ENCODE assay signal across 13 mouse cellular contexts in the genomic region with DNA sequence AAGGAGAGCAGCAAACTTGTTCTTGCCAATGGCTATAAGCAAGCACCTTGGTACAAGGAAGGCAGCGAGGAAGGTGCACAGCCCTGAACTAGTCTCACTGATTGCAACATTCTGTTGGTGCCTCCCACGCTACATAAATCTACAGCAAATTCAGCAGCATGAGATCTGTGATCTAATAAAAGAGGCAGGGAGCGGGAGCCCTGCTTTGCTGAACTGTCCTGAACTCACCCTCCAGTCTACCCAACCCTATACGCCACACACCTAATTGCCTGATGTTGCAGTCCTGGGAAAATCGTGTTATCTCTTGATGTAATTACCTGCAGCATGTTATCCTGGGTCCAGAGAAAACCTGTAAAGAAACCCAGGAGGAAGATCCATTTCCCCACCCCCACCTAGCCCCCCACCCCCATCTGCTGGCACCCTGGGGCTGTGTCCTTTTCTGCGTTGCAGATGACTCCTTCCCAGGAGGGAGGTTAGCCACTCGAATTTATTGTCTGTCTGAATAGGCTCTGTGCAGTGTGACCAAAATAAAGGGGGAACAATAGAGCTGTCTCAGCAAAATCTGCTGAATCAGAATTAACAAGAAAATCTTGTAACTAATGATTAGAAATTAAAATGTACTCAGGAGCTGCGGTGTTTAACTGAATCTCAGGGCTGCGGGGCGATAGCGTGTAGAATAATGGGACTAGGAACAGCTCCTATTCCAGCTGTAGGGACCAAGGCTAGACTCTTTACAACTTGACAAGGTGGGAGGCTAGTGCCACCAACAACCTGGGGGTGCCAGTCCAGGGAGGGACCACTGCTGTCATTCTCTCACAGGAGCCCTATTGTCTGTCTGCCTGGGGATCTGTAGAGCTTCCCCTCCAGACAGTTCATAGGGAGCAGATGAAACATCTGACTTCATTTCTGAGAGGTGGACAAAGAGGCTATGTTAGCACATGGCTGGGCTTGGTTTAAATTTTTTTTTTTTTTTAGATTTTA.
DNase-seq lines count a peak whose midpoint lies in the region; ATAC-seq and TF ChIP-seq lines count a peak whose summit lies in the region.
"Had no signal": no experiment of that assay in that cellular context is flagged by ENCODE, and none has a peak within 500 bp of the region (broad histone marks: within the 10 kb centered on the region; RNA-seq: fewer than 3 reads in every experiment).

No protein-coding gene starts in this region.

- no peak overlapping the region for H3K27ac ChIP-seq in forebrain, embryonic 11.5 days (ENCODE audit: low read depth, low read length)
- H3K27ac ChIP-seq in forebrain, embryonic 10.5 days = no peak overlapping the region
- peak overlapping the region; percentile 81 for H3K27ac ChIP-seq in hindbrain, embryonic 13.5 days
- no peak overlapping the region for H3K27ac ChIP-seq in midbrain, postnatal 0 days (ENCODE audit: low read depth, low read length)
- H3K27ac ChIP-seq: kidney, embryonic 15.5 days; limb, embryonic 12.5 days had no signal

- no peak overlapping the region for H3K4me3 ChIP-seq in forebrain, embryonic 11.5 days (ENCODE audit: low read depth, low read length)
- H3K4me3 ChIP-seq in forebrain, embryonic 10.5 days = no peak overlapping the region
- H3K4me3 ChIP-seq in hindbrain, embryonic 13.5 days = no peak overlapping the region
- no peak overlapping the region for H3K4me3 ChIP-seq in midbrain, postnatal 0 days (ENCODE audit: low read depth, low read length)
- H3K4me3 ChIP-seq: kidney, embryonic 15.5 days; limb, embryonic 12.5 days had no signal

- peaks cover 3% of the 10 kb centered on the region; the same call in 1 of the 2 replicates for H3K4me1 ChIP-seq in forebrain, embryonic 11.5 days (replicated peaks; ENCODE audit: control insufficient read depth, insufficient read depth, low read length)
- peaks cover 12% of the 10 kb centered on the region for H3K4me1 ChIP-seq in forebrain, embryonic 10.5 days
- H3K4me1 ChIP-seq in hindbrain, embryonic 13.5 days (replicated peaks) = peaks cover 32% of the 10 kb centered on the region
- 0 out of 2 replicates have a peak, but pooled peaks cover 2% of the 10 kb centered on the region for H3K4me1 ChIP-seq in midbrain, postnatal 0 days (ENCODE audit: insufficient read depth, low read length)
- H3K4me1 ChIP-seq: kidney, embryonic 15.5 days; limb, embryonic 12.5 days had no signal

- DNase-seq in forebrain, embryonic 11.5 days (ENCODE audit: low spot score) = no peak
- no peak for DNase-seq in forebrain, embryonic 10.5 days (ENCODE audit: extremely low spot score, low spot score)
- DNase-seq in brain, adult 2 months (ENCODE audit: low read depth, low spot score) = peak; percentile 57
- DNase-seq in midbrain, postnatal 0 days (ENCODE audit: low spot score) = no peak
- no peak for DNase-seq in cerebellum, postnatal 36 days
- DNase-seq in gastrocnemius, postnatal 14 days = no peak
- no peak for DNase-seq in kidney, postnatal 14 days
- DNase-seq: gastrocnemius, postnatal 36 days; heart, postnatal 10 days; lung, embryonic 14.5 days had no signal

- H3K9me3 ChIP-seq in forebrain, embryonic 11.5 days (ENCODE audit: control insufficient read depth, low read length) = no peaks in the 10 kb centered on the region
- H3K9me3 ChIP-seq in forebrain, embryonic 10.5 days = no peaks in the 10 kb centered on the region
- no peaks in the 10 kb centered on the region for H3K9me3 ChIP-seq in hindbrain, embryonic 13.5 days
- no peaks in the 10 kb centered on the region for H3K9me3 ChIP-seq in midbrain, postnatal 0 days (ENCODE audit: low read length)
- H3K9me3 ChIP-seq: kidney, embryonic 15.5 days; limb, embryonic 12.5 days had no signal

- H3K27me3 ChIP-seq in forebrain, embryonic 11.5 days (ENCODE audit: control insufficient read depth, insufficient read depth, low read length) = no peaks in the 10 kb centered on the region
- no peaks in the 10 kb centered on the region for H3K27me3 ChIP-seq in forebrain, embryonic 10.5 days (ENCODE audit: poor library complexity, severe bottlenecking)
- H3K27me3 ChIP-seq in hindbrain, embryonic 13.5 days = no peaks in the 10 kb centered on the region
- H3K27me3 ChIP-seq in midbrain, postnatal 0 days (ENCODE audit: insufficient read depth, low read length) = no peaks in the 10 kb centered on the region
- H3K27me3 ChIP-seq: kidney, embryonic 15.5 days; limb, embryonic 12.5 days had no signal

- ATAC-seq in forebrain, embryonic 11.5 days (replicated peaks; ENCODE audit: low FRiP score) = 0 out of 2 replicates have a peak, but pooled peaks have one; percentile 27
- ATAC-seq in hindbrain, embryonic 13.5 days (ENCODE audit: low FRiP score) = peak; percentile 67
- ATAC-seq in midbrain, postnatal 0 days (ENCODE audit: low FRiP score) = no peak

- 39% methylated on average over 11 of the region's 11 CpGs for WGBS in forebrain, embryonic 11.5 days
- WGBS in forebrain, embryonic 10.5 days = 50% methylated on average over 11 of the region's 11 CpGs
- WGBS in hindbrain, embryonic 13.5 days = 27% methylated on average over 11 of the region's 11 CpGs
- 23% methylated on average over 11 of the region's 11 CpGs for WGBS in midbrain, postnatal 0 days

- intact Hi-C loops in gastrocnemius, postnatal 14 days (cut with DNase I; ENCODE audit: low total_unique reads) = no loop called here

- no peaks in the 10 kb centered on the region for H3K36me3 ChIP-seq in forebrain, embryonic 11.5 days (ENCODE audit: control insufficient read depth, insufficient read depth, low read length)
- no peaks in the 10 kb centered on the region for H3K36me3 ChIP-seq in forebrain, embryonic 10.5 days (replicated peaks)
- no peaks in the 10 kb centered on the region for H3K36me3 ChIP-seq in hindbrain, embryonic 13.5 days
- H3K36me3 ChIP-seq in midbrain, postnatal 0 days (ENCODE audit: insufficient read depth, low read length) = no peaks in the 10 kb centered on the region
- H3K36me3 ChIP-seq: kidney, embryonic 15.5 days; limb, embryonic 12.5 days had no signal

- TF ChIP-seq CTCF in midbrain, postnatal 0 days (IDR thresholded peaks at IDR 0.05) = no peak

- H3K4me2 ChIP-seq in forebrain, embryonic 11.5 days (ENCODE audit: low read depth, low read length, severe bottlenecking) = no peak overlapping the region
- H3K4me2 ChIP-seq in hindbrain, embryonic 13.5 days = peak overlapping the region; percentile 15; the same call in 1 of the 2 replicates
- H3K4me2 ChIP-seq in midbrain, postnatal 0 days (ENCODE audit: low read depth, low read length, poor library complexity, severe bottlenecking) = no peak overlapping the region
- H3K4me2 ChIP-seq: kidney, embryonic 15.5 days; limb, embryonic 12.5 days; lung, embryonic 14.5 days had no signal

- H3K9ac ChIP-seq in forebrain, embryonic 11.5 days (ENCODE audit: low read length) = no peak overlapping the region
- 0 out of 2 replicates have a peak overlapping the region, but pooled peaks have one; percentile 31 for H3K9ac ChIP-seq in hindbrain, embryonic 13.5 days
- 0 out of 2 replicates have a peak overlapping the region, but pooled peaks have one; percentile 0 for H3K9ac ChIP-seq in midbrain, postnatal 0 days (replicated peaks; ENCODE audit: low read length, poor library complexity, severe bottlenecking)
- H3K9ac ChIP-seq: kidney, embryonic 15.5 days; limb, embryonic 12.5 days; lung, embryonic 14.5 days had no signal
